Mouse (Mus musculus) urinary bladder, postnatal 25 days (tissue): Measurements from ENCODE around the gene Carnmt1.

Source experiments
- DNase-seq: peaks from one replicate; pipeline ENCODE4 v3.0.0; 2022; ENCODE audit warnings: low spot score

Gene Carnmt1

DNA sequence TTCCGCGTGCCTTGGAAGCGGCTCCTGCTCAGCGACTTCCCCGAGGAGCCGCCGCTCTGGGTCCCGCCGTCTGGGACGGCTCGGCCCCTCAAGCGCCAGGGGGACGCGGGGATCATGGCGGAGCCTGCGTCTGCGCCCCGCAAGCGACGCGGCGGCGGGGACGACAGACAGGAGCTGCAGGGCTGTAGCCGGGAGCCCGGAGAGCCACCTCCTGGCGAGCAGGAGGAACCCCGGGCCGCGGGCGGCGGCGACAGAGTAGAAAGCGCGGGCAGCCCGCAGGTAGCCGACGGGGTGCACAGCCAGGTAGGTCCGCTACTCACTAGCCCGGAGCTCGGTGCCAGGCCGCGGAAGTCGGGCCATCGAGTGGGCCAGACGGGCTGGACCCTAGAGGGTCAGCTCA lies 42.8 kb downstream of the Carnmt1 start:
- peak; percentile 42 for DNase-seq

GRCm38 (mm10) chr19:18716374-18716773 lies 45.8 kb downstream of the Carnmt1 start:
- DNase-seq = peak; percentile 60

DNA sequence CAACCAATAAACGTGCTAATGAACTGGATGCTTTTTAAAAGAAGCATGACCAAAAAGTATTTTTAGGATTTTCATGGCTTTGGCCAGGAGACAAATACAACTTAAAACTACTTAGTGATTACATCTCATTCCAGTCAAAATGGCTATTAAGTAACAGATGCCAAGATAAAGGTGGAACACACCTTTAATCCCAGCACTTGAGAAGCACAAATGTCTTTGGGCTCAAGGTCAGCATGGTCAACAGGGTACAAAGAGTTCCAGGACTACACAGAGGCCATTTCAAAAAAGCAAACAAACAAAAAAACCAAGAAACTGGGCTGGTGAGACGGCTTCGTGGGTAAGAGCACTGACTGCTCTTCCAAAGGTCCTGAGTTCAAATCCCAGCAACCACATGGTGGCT lies 49.8 kb downstream of the Carnmt1 start:
- DNase-seq = no peak

- no peak for DNase-seq
These were observed 54.6 kb downstream of the Carnmt1 start for GRCm38 (mm10) chr19:18725186-18725585.

- DNase-seq = no peak
These were observed 59.7 kb downstream of the Carnmt1 start for GRCm38 (mm10) chr19:18730255-18730654.

DNA sequence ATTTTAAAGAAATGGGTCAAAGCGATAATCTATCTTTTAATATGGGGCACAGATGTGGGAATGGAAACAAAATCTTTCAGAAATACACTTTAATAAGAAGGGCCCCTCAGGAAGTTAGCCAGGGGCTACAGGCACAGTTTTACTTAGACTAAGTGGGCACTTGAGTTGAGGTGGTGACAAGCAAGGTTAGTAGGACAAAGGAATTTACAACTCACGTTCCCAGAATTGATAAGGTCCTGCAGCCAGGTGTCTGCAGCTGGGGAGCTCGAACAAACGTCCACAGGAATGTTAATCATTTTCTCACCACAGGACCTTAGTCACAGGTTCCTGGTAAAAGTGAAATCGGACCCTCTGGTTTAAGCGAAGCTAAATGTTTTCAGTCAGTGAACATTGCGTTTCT lies 60.5 kb downstream of the Carnmt1 start:
- no peak for DNase-seq

GRCm38 (mm10) chr19:18735901-18736300 lies 65.3 kb downstream of the Carnmt1 start:
- no peak for DNase-seq

DNA sequence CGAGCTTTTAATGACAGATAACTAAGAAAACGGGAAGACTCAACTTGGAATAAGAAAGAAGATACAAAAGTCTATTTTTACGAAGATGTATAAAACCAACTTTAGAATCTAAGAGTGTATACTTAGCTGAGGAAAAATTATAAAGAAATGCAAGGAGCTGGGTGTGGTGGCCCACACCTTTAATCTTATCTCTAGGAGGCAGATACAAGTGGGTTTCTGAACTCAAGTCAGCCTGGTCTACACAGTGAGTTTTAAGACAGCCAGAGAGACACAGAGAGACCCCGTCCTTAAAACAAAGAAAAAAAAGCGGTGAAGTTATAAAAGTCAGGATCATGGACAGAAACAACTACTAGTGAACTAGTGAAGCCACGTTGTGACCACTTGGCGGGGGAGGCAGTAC lies 68.6 kb downstream of the Carnmt1 start:
- DNase-seq = no peak

GRCm38 (mm10) chr19:18743946-18744345 lies 73.4 kb downstream of the Carnmt1 start:
- DNase-seq = no peak

GRCm38 (mm10) chr19:18746576-18747340 lies 76.2 kb downstream of the Carnmt1 start:
- no peak for DNase-seq

DNA sequence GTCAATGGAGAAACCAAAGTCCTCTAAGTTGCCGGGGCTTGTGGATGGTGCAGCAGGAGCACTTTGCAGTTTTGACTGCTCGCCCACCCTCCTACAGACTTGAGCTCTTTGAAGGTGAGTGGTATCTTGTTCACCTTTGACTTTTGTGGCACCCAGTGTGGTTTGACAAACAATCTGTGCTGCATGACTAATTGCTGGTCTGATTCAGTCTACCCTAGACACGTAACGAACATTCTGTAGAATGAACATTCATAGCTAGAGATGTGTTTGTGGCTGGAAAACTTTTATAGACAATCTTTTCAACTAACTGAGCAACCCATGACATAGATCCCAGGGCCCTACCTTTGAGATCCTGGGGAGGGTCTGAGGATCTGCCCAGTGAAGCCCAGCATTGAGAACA lies 76.8 kb downstream of the Carnmt1 start:
- no peak for DNase-seq

DNA sequence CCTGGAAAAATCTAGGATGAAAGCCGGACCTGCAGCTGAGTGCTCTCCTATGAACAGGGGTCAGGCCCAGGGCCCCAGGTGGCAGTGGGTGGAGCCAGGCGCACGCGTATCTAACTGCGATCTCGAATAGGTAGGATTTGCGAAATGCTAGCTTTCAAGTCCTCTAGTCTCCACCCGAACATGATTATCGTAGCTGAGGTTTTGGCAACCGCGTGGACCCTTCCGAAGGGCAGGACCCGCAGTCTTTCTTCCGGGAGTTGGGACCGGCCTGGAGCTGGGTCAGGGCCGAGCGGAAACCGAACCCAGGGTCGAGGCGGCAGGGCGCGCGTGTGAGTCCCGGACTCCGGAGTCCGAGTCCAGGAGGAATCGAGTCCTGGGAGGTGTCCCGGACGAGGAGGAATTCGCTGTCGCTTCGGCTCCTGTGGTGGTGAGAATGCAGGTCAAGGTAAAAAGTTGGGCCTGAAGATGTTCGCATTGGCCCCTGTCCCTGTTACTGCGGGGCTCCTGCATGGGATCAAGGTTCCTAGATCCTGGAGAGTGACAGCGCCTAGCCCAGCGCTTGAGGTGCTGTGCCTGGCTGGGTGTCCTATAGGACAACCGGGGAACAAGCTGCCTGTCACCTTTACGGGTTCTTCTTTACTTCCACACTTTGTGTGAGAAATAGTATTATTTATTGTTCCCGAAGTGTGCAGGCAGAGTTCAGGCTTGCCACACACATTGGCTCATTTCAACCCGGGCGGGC lies 79.2 kb downstream of the Carnmt1 start, which contains the start of gene Trpm6:
TSS of gene Trpm6 (plus strand) at position 386 of the 742 bp plus-strand sequence.
- DNase-seq = no peak
